Mouse (Mus musculus) B cell, adult (primary cell): ENCODE results near the gene Daxx. TPM values are rescaled to one million over a fixed set of nuclear protein-coding genes. Genes with fewer than 3 reads are reported as not detected.

Source experiments
- total RNA-seq: library from RNA; stranded (reverse); gene quantifications from 4 replicates; pipeline ENCODE4 v1.2.4, GENCODE M21; 2023; ENCODE audit not compliant: inconsistent age

Gene Daxx
- 43.5 to 64.5 TPM (median 57.8 TPM) in 4 replicates for total RNA-seq

DNA sequence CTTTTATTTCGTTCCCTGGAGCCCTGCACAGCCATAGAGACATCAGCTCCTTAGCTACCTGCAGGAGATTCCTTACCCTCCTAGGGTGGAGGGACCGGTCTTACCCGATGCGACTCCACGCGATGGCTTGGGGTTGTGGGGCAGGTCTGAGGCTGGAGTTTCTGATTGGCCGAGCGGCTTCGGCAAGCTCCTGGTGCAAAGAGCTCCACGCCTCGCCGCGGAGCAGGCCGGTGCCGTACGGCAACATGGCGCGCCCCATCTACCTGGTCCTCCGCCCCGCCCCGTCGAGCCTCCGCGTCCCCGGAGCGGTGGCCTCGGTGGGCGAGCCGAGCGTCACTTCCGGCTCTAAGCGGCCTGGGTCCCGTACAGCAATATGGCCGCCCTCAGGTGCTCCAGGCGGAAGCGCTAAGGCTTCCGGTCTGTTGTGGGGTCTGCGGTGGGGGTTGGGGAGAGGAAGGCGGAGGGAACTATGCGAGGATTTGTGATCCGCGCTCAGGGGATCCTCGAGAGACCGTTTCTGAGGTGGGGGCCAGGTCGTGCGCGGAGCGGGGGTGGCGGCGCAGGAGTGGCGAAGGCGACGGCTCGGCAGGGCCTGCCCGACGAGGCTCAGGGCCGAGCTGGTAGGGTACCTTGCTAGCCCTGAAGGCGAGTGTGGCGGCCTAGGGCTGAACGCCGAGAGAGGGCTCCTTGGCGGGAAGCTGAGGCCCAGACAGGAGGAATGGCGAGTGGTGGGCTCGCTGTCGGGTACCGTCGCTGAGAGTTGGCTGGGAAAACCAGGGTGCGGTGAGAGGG, at the start of gene Daxx:
TSS of gene Daxx (plus strand) at position 338 of the 792 bp plus-strand sequence.

DNA sequence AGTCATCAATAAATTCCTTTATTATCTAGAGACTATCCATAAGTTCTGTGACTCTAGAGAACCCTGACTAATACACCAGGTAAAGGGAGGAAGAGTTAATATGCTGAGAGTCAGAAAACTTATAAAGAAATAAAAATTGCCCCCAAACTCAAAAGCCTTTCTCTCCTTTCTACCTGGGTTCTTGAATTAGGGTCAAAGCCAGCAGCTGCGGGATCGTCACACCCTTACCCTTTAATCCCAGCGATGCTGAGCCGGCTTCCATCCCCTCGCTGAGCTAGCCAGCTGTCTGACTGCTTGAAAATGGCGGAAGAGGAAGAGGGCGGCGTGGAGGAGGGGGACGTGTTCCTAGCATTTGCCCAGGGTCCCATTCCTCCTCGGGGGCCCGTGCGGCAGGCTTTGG, 35.7 kb upstream of the Daxx start, which contains the start of gene Gm7029:
TSS of gene Gm7029 (plus strand) at position 301 of the 400 bp plus-strand sequence.

GRCm38 (mm10) chr17:33890533-33891059, 18.6 kb upstream of the Daxx start, which contains the start of gene Kifc1:
Gene Kifc1, minus strand, starts transcription at chr17:33890661.

DNA sequence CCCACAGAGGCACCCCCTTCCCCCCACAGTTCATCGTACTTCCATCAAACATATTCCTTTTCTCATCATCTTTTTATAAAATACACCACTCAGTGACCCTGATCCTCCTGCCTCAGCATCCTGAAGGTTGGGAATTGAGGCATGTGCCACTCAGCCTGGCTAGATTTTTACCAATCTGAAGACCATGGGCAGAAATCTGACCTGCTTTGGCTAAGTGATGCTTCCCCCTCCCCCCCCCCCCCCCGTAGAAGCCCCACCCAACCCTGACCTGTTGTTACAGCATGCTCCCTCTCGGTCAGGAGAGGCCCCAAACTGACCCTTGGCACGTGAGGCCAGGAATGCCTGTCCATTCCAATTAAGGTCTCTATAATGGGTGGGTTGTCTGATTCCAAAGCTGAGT, 4.4 kb upstream of the Daxx start, which contains the start of gene Platr17:
TSS of gene Platr17 (plus strand) at position 301 of the 400 bp plus-strand sequence.

DNA sequence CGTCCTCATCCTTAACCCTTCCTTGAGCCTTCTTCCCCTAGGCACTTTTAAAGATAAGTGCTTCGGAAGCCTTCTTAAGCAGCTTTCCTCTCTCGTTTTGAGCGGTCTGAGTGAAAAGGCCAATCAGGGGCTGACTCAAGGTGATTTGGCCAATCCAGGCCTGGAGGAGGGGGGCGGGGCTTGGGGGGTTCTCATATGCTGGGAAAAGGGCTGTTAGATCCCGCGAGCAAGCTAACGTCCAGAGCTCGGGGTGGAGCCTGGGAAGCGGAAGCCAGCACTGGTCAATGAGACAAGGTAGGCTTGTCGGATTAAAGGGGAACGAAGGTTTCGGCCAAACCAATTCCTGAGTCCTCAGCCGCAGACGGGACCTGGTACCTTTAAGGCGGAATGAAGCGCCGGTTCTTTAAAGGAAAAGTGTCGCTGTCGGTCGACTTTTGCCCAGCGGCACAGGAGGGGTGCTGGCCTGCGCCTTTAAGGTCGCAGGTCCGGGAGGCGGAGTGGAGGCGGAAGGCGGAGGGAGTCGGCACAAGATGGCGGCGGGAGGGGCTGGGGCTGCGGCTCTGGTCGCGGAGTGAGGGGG, 6.5 kb downstream of the Daxx start, which contains the start of the genes Tapbp and Zbtb22:
TSS of gene Tapbp (plus strand) at position 229 of the 580 bp plus-strand sequence.
TSS of gene Zbtb22 (plus strand) at position 234 of the 580 bp plus-strand sequence.

DNA sequence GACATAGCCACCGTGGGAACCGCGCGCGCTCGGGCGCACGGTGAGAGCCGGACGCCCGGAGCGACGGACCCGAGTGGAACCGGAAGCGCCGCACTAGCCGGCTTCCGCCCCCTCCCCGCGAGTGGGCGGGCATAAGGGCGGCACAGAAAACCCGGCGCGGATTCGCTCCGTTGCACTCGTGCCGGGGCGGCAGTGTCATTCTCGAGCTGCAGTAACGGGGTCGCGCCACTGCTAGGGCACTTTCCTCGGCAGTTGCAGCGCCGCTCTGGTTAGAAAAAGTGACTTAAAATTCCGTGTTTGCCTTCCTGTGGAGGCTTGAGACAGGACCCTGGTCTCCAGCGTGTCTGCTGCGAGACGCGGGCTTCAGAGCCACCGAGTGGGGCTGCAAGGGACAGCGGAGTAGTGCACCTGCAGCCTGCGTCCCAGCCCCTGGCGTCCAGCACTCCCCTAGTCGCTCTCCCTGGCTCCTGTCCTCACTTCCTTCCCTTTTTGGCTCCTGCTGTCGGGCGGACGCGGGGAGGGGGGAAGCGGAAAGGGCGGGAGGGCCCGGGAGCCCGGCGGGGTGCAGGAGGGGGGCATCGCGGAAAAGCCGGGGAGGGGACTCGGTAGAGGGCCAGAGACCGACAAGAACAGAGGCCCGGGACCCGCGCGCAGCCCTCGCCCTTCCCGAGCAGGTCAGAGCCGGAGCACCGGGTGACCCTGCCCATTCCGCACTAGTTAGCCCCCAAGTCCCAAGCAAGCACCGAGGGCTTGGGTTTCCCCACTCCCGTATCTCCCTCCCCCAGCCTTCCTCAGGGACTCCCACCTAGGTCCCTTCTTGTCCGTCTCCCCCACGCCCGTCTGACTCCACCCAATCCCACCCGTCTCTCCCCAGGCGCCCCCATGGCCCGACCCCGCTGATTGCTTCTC, 20.4 kb downstream of the Daxx start, which contains the start of gene Rgl2:
TSS of gene Rgl2 (plus strand) at position 173 of the 909 bp plus-strand sequence.

GRCm38 (mm10) chr17:33940206-33940805, 31.1 kb downstream of the Daxx start, which contains the start of the genes Pfdn6 and Wdr46:
Gene Pfdn6, minus strand, starts transcription at chr17:33940343.
Gene Wdr46, plus strand, starts transcription at chr17:33940660.

DNA sequence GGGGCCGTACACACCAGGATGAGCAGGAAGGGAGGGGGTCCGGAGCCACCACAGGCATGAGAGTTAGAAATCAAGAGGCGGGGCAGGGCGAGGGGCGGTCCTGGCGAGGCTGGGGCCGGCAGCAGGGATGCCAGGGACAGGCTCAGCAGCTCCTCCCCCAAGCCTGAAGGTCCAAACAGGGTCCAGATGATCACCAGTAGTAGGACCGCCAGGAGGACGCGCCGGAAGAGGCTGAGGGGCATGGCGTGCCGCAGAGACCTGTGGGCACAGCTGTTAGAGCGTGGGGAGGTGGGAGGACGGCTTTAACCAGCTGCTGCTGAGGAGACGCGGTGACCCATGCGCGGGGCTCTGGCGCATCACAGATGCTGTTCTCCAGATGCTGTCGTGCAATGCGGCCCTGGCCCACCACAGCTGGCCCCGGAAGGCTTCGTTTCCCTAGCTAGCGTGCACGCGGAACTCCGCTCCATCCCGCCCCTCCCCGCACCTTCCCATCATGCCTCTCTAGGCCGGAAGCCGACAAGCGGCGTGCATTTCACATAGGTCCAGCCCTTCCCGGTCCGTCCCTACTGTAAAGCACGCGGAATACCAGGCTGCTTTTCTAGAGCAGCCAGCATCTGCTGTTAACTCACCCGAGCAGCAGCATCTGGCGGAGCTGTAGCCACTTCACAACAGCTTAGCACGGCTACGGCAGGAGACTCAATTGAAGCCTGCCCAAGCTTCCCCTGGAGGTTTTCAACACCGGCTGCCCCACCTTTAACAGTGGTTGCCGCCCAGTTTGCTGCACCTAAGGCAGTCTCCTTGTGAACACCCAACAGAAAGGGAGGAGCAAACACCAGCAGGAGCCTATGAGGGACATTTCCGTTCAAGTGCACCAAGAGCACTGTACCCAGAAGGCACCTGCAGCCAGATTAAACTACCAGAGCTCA, 42.1 kb downstream of the Daxx start, which contains the start of gene B3galt4:
TSS of gene B3galt4 (minus strand) at position 468 of the 926 bp plus-strand sequence.

DNA sequence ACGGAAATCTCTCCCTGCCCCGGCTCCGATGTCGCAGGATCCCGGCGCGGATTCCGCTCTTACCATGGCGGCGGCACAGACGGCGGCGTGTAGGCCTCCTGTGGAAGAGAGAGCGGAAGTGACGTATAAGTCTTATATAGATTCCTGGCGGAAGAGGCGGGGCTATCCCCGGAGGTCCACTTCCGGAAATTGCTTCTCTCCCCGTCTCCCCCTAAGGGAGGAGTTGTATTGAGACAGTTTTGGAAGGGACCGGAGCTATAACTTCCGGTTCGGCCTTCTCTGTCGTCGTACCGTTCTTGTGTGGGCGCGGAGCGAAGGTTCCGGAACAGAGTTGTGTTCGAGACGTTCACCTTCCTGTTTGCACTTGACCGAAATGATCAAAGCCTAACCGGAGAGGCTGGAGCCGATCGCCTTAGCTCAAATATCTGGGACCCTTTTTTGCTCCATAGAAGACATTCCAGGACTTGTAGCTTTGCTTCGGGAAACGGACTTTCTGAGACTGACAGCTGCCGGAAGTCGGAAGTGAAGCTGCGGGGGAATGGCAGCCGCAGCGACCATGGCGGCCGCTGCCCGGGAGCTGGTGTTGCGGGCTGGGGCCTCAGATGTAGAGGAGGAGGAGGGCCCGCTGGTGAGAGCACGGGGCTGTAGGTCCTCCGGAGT, 46.5 kb downstream of the Daxx start, which contains the start of the genes Vps52 and Rps18:
TSS of gene Vps52 (plus strand) at position 258 of the 660 bp plus-strand sequence.
TSS of gene Rps18 (minus strand) at position 447 of the 660 bp plus-strand sequence.

Other genes with a start within 250 kb of the Daxx start
- gene Hnrnpm, start 222.6 kb upstream of the Daxx start, total RNA-seq = 356 to 376 TPM (median 371 TPM) in 4 replicates
- gene March2, start 190.7 kb upstream of the Daxx start, total RNA-seq = 45.6 to 49.2 TPM (median 46.3 TPM) in 4 replicates
- gene Rab11b, start 148.9 kb upstream of the Daxx start, total RNA-seq = 205 to 231 TPM (median 213 TPM) in 4 replicates
- gene Angptl4, start 127.6 kb upstream of the Daxx start, total RNA-seq = 0.24 to 1.2 TPM (median 0.64 TPM) in 4 replicates
- gene Kank3, start 98.9 kb upstream of the Daxx start, total RNA-seq = 1.9 to 3.7 TPM (median 2.4 TPM) in 4 replicates
- gene Rps28, start 84.9 kb upstream of the Daxx start, total RNA-seq = 3,373 to 3,666 TPM (median 3,453 TPM) in 4 replicates
- gene Ndufa7, start 84.8 kb upstream of the Daxx start, total RNA-seq = 144 to 160 TPM (median 152 TPM) in 4 replicates
- 6.1 to 11.2 TPM (median 7.1 TPM) in 4 replicates for gene Cd320, start 66.3 kb upstream of the Daxx start, total RNA-seq
- gene Gm7029, start 35.6 kb upstream of the Daxx start, total RNA-seq = not detected in 4 replicates
- 3.7 to 6.1 TPM (median 5.8 TPM) in 4 replicates for gene Kifc1, start 18.8 kb upstream of the Daxx start, total RNA-seq
- 0.90 to 0.93 TPM in 2 of 4 replicates, not detected in the others for gene Platr17, start 4.3 kb upstream of the Daxx start, total RNA-seq
- 459 to 514 TPM (median 471 TPM) in 4 replicates for gene Tapbp, start 6.5 kb downstream of the Daxx start, total RNA-seq
- gene Zbtb22, start 6.5 kb downstream of the Daxx start, total RNA-seq = 34.8 to 43.8 TPM (median 42.1 TPM) in 4 replicates
- 181 to 200 TPM (median 191 TPM) in 4 replicates for gene Rgl2, start 20.1 kb downstream of the Daxx start, total RNA-seq
- gene Pfdn6, start 30.9 kb downstream of the Daxx start, total RNA-seq = 48.8 to 71.2 TPM (median 65.7 TPM) in 4 replicates
- 37.2 to 41.1 TPM (median 38.8 TPM) in 4 replicates for gene Wdr46, start 31.2 kb downstream of the Daxx start, total RNA-seq
- gene B3galt4, start 42.1 kb downstream of the Daxx start, total RNA-seq = 4.6 to 6.3 TPM (median 6.0 TPM) in 4 replicates
- gene Vps52, start 46.4 kb downstream of the Daxx start, total RNA-seq = 84.3 to 90.2 TPM (median 84.9 TPM) in 4 replicates
- gene Rps18, start 46.6 kb downstream of the Daxx start, total RNA-seq = 1,477 to 1,581 TPM (median 1,522 TPM) in 4 replicates
- 2,828 to 3,180 TPM (median 3,118 TPM) in 4 replicates for gene H2-K1, start 90.9 kb downstream of the Daxx start, total RNA-seq
- 37.0 to 44.6 TPM (median 37.7 TPM) in 4 replicates for gene Ring1, start 115.3 kb downstream of the Daxx start, total RNA-seq
- gene H2-Ke6, start 118.6 kb downstream of the Daxx start, total RNA-seq = 116 to 159 TPM (median 139 TPM) in 4 replicates
- 76.7 to 88.4 TPM (median 86.4 TPM) in 4 replicates for gene Slc39a7, start 122.3 kb downstream of the Daxx start, total RNA-seq
- gene Rxrb, start 122.4 kb downstream of the Daxx start, total RNA-seq = 108 to 117 TPM (median 111 TPM) in 4 replicates
- gene Col11a2, start 130.0 kb downstream of the Daxx start, total RNA-seq = 5.6 to 8.4 TPM (median 6.7 TPM) in 4 replicates
- 197 to 229 TPM (median 217 TPM) in 4 replicates for gene H2-Oa, start 182.9 kb downstream of the Daxx start, total RNA-seq
- gene H2-DMa, start 210.1 kb downstream of the Daxx start, total RNA-seq = 618 to 656 TPM (median 649 TPM) in 4 replicates
- gene Brd2, start 213.2 kb downstream of the Daxx start, total RNA-seq = 428 to 472 TPM (median 457 TPM) in 4 replicates
- gene H2-DMb2, start 233.9 kb downstream of the Daxx start, total RNA-seq = 1,549 to 1,567 TPM (median 1,559 TPM) in 4 replicates
- gene H2-DMb1, start 243.7 kb downstream of the Daxx start, total RNA-seq = 652 to 777 TPM (median 691 TPM) in 4 replicates